Mouse (Mus musculus): Measurements from ENCODE around the gene Taf5l. TPM values are rescaled to one million over a fixed set of nuclear protein-coding genes. Genes with fewer than 3 reads are reported as not detected.

Gene Taf5l
- not detected in 2 replicates for polyA plus RNA-seq (2012; ENCODE audit: insufficient read depth, insufficient read length, low replicate concordance, missing spikeins)

- H3K4me1 ChIP-seq (ENCODE audit: control insufficient read depth, insufficient read depth, low read length), result peaks cover 15% of the 10 kb centered on the region
- H3K27ac ChIP-seq (ENCODE audit: insufficient read depth, low read depth, low read length), result peak within 1 kb of the TSS; percentile 91
- TF ChIP-seq CTCF (IDR thresholded peaks at IDR 0.05; ENCODE audit: insufficient read depth, low read depth, low read length) (no peak), POLR2A (IDR thresholded peaks at IDR 0.05; ENCODE audit: insufficient read depth, low read depth, low read length) (peak; percentile 75)
- H3K4me3 ChIP-seq (ENCODE audit: insufficient read depth, low read depth, low read length), result peak within 1 kb of the TSS; percentile 89
- WGBS, result under 1% methylated on average over 74 of the region's 74 CpGs
These were observed at the start of gene Taf5l, which contains the start of gene Urb2 for GRCm38 (mm10) chr8:124021237-124022227. TSS of gene Taf5l (minus strand) at chr8:124021397. TSS of gene Urb2 (plus strand) at chr8:124021508.

- peaks cover 9% of the 10 kb centered on the region for H3K4me1 ChIP-seq (ENCODE audit: control insufficient read depth, insufficient read depth, low read length)
- 34% methylated on average over 18 of the region's 18 CpGs for WGBS
- TF ChIP-seq POLR2A (IDR thresholded peaks at IDR 0.05; ENCODE audit: insufficient read depth, low read depth, low read length), result no peak
- no peak for TF ChIP-seq CTCF (IDR thresholded peaks at IDR 0.05; ENCODE audit: insufficient read depth, low read depth, low read length)
- no peak overlapping the region for H3K4me3 ChIP-seq (ENCODE audit: insufficient read depth, low read depth, low read length)
- no peak overlapping the region for H3K27ac ChIP-seq (ENCODE audit: insufficient read depth, low read depth, low read length)
These were observed 49.4 kb upstream of the Taf5l start for GRCm38 (mm10) chr8:124070363-124071324.

DNA sequence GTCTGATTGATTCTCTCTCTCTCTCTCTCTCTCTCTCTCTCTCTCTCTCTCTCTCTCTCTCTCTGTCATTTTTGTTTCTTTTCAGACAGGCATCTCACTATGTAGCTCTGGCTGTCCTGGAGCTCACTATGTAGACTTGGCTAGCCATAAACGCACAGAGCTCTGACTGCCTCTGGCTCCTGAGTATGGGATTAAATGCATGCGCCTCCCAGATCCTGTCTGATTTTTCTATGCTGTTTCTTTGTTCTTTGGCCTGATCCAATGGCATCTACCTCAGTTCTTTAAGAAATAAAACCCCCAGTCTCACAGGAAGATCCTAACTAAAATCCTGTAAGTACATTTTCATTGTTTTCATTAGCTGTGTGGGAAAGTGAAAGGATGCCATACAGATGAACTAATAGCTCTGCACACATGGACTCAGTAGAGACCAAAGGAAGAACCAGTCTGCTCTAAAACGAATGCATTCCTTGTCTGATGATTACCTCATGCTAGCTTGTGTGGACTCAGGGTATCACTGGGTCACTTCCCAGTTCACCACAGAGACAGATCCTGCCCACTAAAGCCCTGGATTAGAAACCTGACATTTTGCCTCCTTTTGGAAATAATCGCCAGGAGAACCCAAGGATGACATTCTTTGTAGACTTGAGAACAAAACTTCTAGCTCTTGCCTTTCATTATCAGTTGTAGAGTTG lies 46.0 kb upstream of the Taf5l start:
- WGBS, result 79% methylated on average over 4 of the region's 4 CpGs
- TF ChIP-seq POLR2A (IDR thresholded peaks at IDR 0.05; ENCODE audit: insufficient read depth, low read depth, low read length) (no peak), CTCF (IDR thresholded peaks at IDR 0.05; ENCODE audit: insufficient read depth, low read depth, low read length) (no peak)
- H3K4me1 ChIP-seq (ENCODE audit: control insufficient read depth, insufficient read depth, low read length), result peaks cover 9% of the 10 kb centered on the region

DNA sequence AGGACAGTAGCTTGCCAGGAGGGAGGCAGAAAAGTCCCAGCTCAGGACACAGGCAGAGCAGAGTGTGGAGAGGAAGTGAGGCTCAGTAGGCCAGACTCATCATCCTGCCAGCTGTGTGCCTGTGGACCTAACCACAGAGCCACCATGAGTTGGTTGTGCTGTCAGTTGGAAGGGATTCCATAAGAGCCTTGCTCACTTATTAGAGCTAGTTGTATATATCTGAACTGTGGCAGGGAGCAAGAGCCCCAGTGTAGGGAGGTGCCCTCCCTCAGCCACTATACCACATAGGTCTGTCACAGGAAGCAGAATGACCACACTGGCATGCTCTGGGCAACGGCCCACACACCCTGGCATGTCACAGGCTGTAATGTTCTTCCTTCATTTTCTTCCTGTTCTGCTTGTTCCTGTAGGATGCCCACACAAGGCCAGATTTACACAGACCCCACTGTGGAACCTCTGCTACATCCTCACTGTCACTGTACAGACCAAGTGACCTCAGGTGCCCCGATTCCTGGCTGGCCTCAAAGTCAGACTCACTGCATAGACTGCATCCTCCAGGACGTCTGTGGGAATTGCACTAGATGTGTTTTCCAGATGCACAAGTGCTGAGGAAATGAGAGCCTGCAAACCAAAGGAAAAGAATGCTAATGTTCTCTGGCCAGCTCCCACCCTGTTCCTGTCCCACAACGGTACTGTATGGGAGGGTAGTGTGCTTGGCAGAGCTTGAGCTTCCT lies 45.3 kb upstream of the Taf5l start:
- Histone ChIP-seq H3K27ac (ENCODE audit: insufficient read depth, low read depth, low read length) (no peak overlapping the region), H3K4me1 (ENCODE audit: control insufficient read depth, insufficient read depth, low read length) (peaks cover 9% of the 10 kb centered on the region), H3K4me3 (ENCODE audit: insufficient read depth, low read depth, low read length) (no peak overlapping the region)
- TF ChIP-seq CTCF (IDR thresholded peaks at IDR 0.05; ENCODE audit: insufficient read depth, low read depth, low read length), result no peak
- no peak for TF ChIP-seq POLR2A (IDR thresholded peaks at IDR 0.05; ENCODE audit: insufficient read depth, low read depth, low read length)
- WGBS, result 62% methylated on average over 4 of the region's 4 CpGs

More for the DNA sequence above, 46.0 kb upstream of the Taf5l start:
- Histone ChIP-seq H3K27ac (ENCODE audit: insufficient read depth, low read depth, low read length) (no peak overlapping the region), H3K4me3 (ENCODE audit: insufficient read depth, low read depth, low read length) (no peak overlapping the region)

- no peak overlapping the region for H3K27ac ChIP-seq (ENCODE audit: insufficient read depth, low read depth, low read length)
- H3K4me3 ChIP-seq (ENCODE audit: insufficient read depth, low read depth, low read length), result no peak overlapping the region
- TF ChIP-seq CTCF (IDR thresholded peaks at IDR 0.05; ENCODE audit: insufficient read depth, low read depth, low read length) (no peak), POLR2A (IDR thresholded peaks at IDR 0.05; ENCODE audit: insufficient read depth, low read depth, low read length) (no peak)
- H3K4me1 ChIP-seq (ENCODE audit: control insufficient read depth, insufficient read depth, low read length), result no peaks in the 10 kb centered on the region
- WGBS, result 83% methylated on average over 11 of the region's 11 CpGs
These were observed 35.8 kb upstream of the Taf5l start for GRCm38 (mm10) chr8:124056832-124057655.

GRCm38 (mm10) chr8:124052568-124052967 lies 31.4 kb upstream of the Taf5l start:
- WGBS, result 75% methylated on average over 4 of the region's 4 CpGs
- H3K4me3 ChIP-seq (ENCODE audit: insufficient read depth, low read depth, low read length), result no peak overlapping the region
- TF ChIP-seq CTCF (IDR thresholded peaks at IDR 0.05; ENCODE audit: insufficient read depth, low read depth, low read length) (no peak), POLR2A (IDR thresholded peaks at IDR 0.05; ENCODE audit: insufficient read depth, low read depth, low read length) (no peak)
- no peaks in the 10 kb centered on the region for H3K4me1 ChIP-seq (ENCODE audit: control insufficient read depth, insufficient read depth, low read length)
- no peak overlapping the region for H3K27ac ChIP-seq (ENCODE audit: insufficient read depth, low read depth, low read length)

DNA sequence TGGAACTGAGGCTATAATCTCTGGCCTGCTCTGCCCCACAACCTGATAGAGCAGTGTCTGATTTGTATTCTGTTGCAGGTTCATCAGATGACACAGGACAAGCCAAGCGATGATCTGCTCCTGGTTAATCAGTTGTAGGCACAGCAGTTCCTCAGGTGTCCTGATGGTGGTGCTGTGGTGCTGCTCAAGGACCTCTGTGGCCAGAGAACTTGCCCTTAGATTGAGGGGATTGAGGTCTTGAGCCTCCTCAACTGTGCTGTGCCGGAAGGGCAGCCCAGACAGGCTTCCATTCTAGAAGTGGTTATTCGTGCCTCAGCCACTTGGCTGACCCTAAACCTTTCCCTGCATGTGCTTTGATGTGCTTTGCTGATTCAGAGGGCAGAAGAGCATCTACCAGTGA lies 30.9 kb upstream of the Taf5l start:
- no peak for TF ChIP-seq POLR2A (IDR thresholded peaks at IDR 0.05; ENCODE audit: insufficient read depth, low read depth, low read length)
- TF ChIP-seq CTCF (IDR thresholded peaks at IDR 0.05; ENCODE audit: insufficient read depth, low read depth, low read length), result peak; percentile 82
- H3K4me3 ChIP-seq (ENCODE audit: insufficient read depth, low read depth, low read length), result no peak overlapping the region
- no peaks in the 10 kb centered on the region for H3K4me1 ChIP-seq (ENCODE audit: control insufficient read depth, insufficient read depth, low read length)
- WGBS, result 29% methylated on average over 3 of the region's 3 CpGs
- H3K27ac ChIP-seq (ENCODE audit: insufficient read depth, low read depth, low read length), result no peak overlapping the region

Measured in olfactory bulb, adult 2 months (tissue).